Mouse (Mus musculus) hindbrain, embryonic 16.5 days (tissue): ENCODE data around the gene Nmur1. TPM values are rescaled to one million over a fixed set of nuclear protein-coding genes. Genes with fewer than 3 reads are reported as not detected.

Experiments
- ATAC-seq: fragments of 200-750 bp; cut with Nextera tagmentation; 2 replicates; pipeline ENCODE4 v1.8.0; 2017; ENCODE audit warnings: moderate TSS enrichment, moderate library complexity
- H3K27ac ChIP-seq: fragments of 300-500 bp; sonication (generic); 2 replicates; pipeline ENCODE4 v1.5.1; 2014; ENCODE audit warnings: low read depth, mild to moderate bottlenecking, control low read depth, low read length, moderate library complexity
- H3K27me3 ChIP-seq: fragments of 300-500 bp; sonication (generic); replicated peaks from 2 replicates; pipeline ENCODE4 v1.6.1; 2014; ENCODE audit warnings: low read length; ENCODE audit not compliant: control insufficient read depth, insufficient read depth
- H3K36me3 ChIP-seq: fragments of 300-500 bp; sonication (generic); 2 replicates; pipeline ENCODE4 v1.6.1; 2014; ENCODE audit warnings: mild to moderate bottlenecking, low read length, moderate library complexity, mixed read lengths; ENCODE audit not compliant: control insufficient read depth, insufficient read depth
- H3K4me1 ChIP-seq: fragments of 300-500 bp; sonication (generic); 2 replicates; pipeline ENCODE4 v1.6.1; 2014; ENCODE audit warnings: low read depth, low read length; ENCODE audit not compliant: control insufficient read depth, insufficient read depth
- H3K4me2 ChIP-seq: fragments of 300-500 bp; sonication (generic); 2 replicates; pipeline ENCODE4 v1.6.1; 2014; ENCODE audit warnings: mild to moderate bottlenecking, low read length, control low read depth, moderate library complexity
- H3K4me3 ChIP-seq: fragments of 300-500 bp; sonication (generic); 2 replicates; pipeline ENCODE4 v1.5.1; 2014; ENCODE audit warnings: mild to moderate bottlenecking, low read length, control low read depth, moderate library complexity
- H3K9ac ChIP-seq: fragments of 300-500 bp; sonication (generic); 2 replicates; pipeline ENCODE4 v1.6.1; 2014; ENCODE audit warnings: low read depth, mild to moderate bottlenecking, control low read depth, low read length, moderate library complexity
- H3K9me3 ChIP-seq: fragments of 300-500 bp; sonication (generic); 2 replicates; pipeline ENCODE4 v1.6.1; 2014; ENCODE audit warnings: mild to moderate bottlenecking, low read length, moderate library complexity; ENCODE audit not compliant: control insufficient read depth
- WGBS: fragments of 180-500 bp; shearing (Covaris S2); extraction: QIAGEN DNeasy Blood & Tissue Kit; methylation state at CpG from one replicate; pipeline ENCODE4 v1.1.7; 2014; 5-methylcytosine and 5-hydroxymethylcytosine counted together
- polyA plus RNA-seq: library from polyadenylated mRNA; unstranded; fragments of >200 nt; fragmentation: Nextera tagmentation; extraction: Ambion mirVana; gene quantifications from 2 replicates; pipeline ENCODE4 v1.2.1, GENCODE M21; 2015

Nmur1 gene
- polyA plus RNA-seq, 1 experiment from 2014 or later: 0.13 TPM

DNA sequence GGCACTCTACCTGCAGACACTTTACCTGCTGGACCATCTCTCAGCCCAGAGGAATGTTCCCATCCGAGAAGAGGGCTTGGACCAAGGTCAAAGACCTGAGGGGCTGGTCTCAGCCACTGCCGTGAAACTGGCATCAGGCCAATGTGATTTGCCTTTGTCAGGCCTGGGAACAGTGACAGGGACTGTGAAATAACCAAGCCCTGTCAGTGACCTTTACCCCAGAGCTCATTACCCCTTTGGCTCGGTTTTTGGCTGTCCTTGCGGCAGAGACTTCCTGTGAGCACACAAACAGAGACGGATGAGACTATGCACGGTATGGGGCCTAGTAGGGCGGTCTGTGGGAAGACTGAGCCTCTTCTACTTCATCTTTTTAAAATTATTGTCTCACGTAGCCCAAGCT, 19.1 kb downstream of the Nmur1 start:
- no peak overlapping the region for H3K9ac ChIP-seq
- no peaks in the 10 kb centered on the region for H3K4me1 ChIP-seq
- no peak for ATAC-seq
- H3K36me3 ChIP-seq: no peaks in the 10 kb centered on the region
- H3K27me3 ChIP-seq: no peaks in the 10 kb centered on the region
- no peak overlapping the region for H3K4me3 ChIP-seq
- H3K27ac ChIP-seq: no peak overlapping the region
- WGBS: 60% methylated on average over 8 of the region's 8 CpGs
- no peaks in the 10 kb centered on the region for H3K9me3 ChIP-seq
- H3K4me2 ChIP-seq: no peak overlapping the region

GRCm38 (mm10) chr1:86406313-86406712, 19.7 kb downstream of the Nmur1 start:
- H3K4me3 ChIP-seq: no peak overlapping the region
- H3K4me1 ChIP-seq: no peaks in the 10 kb centered on the region
- WGBS: 85% methylated on average over 4 of the region's 4 CpGs
- no peaks in the 10 kb centered on the region for H3K36me3 ChIP-seq
- H3K4me2 ChIP-seq: no peak overlapping the region
- no peaks in the 10 kb centered on the region for H3K9me3 ChIP-seq
- no peak overlapping the region for H3K27ac ChIP-seq
- H3K9ac ChIP-seq: no peak overlapping the region
- ATAC-seq: no peak
- H3K27me3 ChIP-seq: no peaks in the 10 kb centered on the region

- H3K4me3 ChIP-seq: no peak overlapping the region
- no peak overlapping the region for H3K4me2 ChIP-seq
- H3K36me3 ChIP-seq: no peaks in the 10 kb centered on the region
- no peaks in the 10 kb centered on the region for H3K9me3 ChIP-seq
- no peak overlapping the region for H3K27ac ChIP-seq
- WGBS: 65% methylated on average over 5 of the region's 5 CpGs
- no peaks in the 10 kb centered on the region for H3K4me1 ChIP-seq
- H3K9ac ChIP-seq: no peak overlapping the region
- no peaks in the 10 kb centered on the region for H3K27me3 ChIP-seq
- no peak for ATAC-seq
These were observed 21.2 kb downstream of the Nmur1 start for GRCm38 (mm10) chr1:86404834-86405233.

GRCm38 (mm10) chr1:86400096-86400754, 25.8 kb downstream of the Nmur1 start:
- Histone ChIP-seq H3K9me3 (no peaks in the 10 kb centered on the region), H3K9ac (no peak overlapping the region), H3K27me3 (no peaks in the 10 kb centered on the region), H3K27ac (no peak overlapping the region), H3K4me1 (no peaks in the 10 kb centered on the region), H3K4me3 (no peak overlapping the region), H3K36me3 (no peaks in the 10 kb centered on the region), H3K4me2 (no peak overlapping the region)
- ATAC-seq: no peak
- 83% methylated on average over 8 of the region's 8 CpGs for WGBS

- H3K4me1 ChIP-seq: no peaks in the 10 kb centered on the region
- H3K27me3 ChIP-seq: no peaks in the 10 kb centered on the region
- ATAC-seq: no peak
- H3K4me3 ChIP-seq: no peak overlapping the region
- no peak overlapping the region for H3K27ac ChIP-seq
- WGBS: 77% methylated on average over 2 of the region's 3 CpGs
- no peaks in the 10 kb centered on the region for H3K36me3 ChIP-seq
- H3K9ac ChIP-seq: no peak overlapping the region
- H3K4me2 ChIP-seq: no peak overlapping the region
- H3K9me3 ChIP-seq: no peaks in the 10 kb centered on the region
These were observed 26.7 kb downstream of the Nmur1 start for GRCm38 (mm10) chr1:86399322-86399721.

GRCm38 (mm10) chr1:86398222-86398621, 27.8 kb downstream of the Nmur1 start:
- Histone ChIP-seq H3K9ac (no peak overlapping the region), H3K36me3 (no peaks in the 10 kb centered on the region), H3K4me3 (no peak overlapping the region), H3K4me1 (no peaks in the 10 kb centered on the region), H3K27ac (no peak overlapping the region), H3K27me3 (no peaks in the 10 kb centered on the region), H3K9me3 (no peaks in the 10 kb centered on the region), H3K4me2 (no peak overlapping the region)
- 72% methylated on average over 7 of the region's 7 CpGs for WGBS
- no peak for ATAC-seq

- Histone ChIP-seq H3K9ac (no peak overlapping the region), H3K9me3 (no peaks in the 10 kb centered on the region), H3K4me2 (no peak overlapping the region), H3K4me3 (no peak overlapping the region), H3K27ac (no peak overlapping the region), H3K36me3 (no peaks in the 10 kb centered on the region), H3K4me1 (no peaks in the 10 kb centered on the region), H3K27me3 (no peaks in the 10 kb centered on the region)
- no peak for ATAC-seq
- WGBS: 84% methylated on average over 8 of the region's 8 CpGs
These were observed 28.4 kb downstream of the Nmur1 start for GRCm38 (mm10) chr1:86397621-86398020.

DNA sequence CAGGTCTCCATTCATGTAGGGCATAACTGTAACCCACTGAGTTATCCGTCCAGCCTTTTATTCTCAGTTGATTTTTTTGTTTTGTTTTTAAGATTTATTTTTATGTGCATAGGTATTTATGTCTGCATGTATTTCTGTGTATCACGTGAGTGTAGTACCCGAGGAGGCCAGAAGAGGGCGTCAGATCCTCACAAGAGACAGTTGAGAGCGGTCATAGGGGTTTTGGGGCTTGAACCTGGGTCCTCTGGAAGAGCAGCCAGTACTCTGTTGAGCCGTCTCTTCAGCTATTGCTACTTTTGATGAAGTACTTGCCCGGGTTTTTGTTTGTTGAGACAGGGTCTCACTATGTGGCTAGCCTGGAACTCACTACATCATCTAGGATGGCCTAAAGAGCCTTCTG, 30.1 kb downstream of the Nmur1 start:
- no peaks in the 10 kb centered on the region for H3K36me3 ChIP-seq
- H3K9ac ChIP-seq: no peak overlapping the region
- no peak overlapping the region for H3K4me3 ChIP-seq
- 71% methylated on average over 7 of the region's 7 CpGs for WGBS
- H3K4me2 ChIP-seq: no peak overlapping the region
- no peak for ATAC-seq
- no peaks in the 10 kb centered on the region for H3K9me3 ChIP-seq
- no peak overlapping the region for H3K27ac ChIP-seq
- H3K4me1 ChIP-seq: no peaks in the 10 kb centered on the region
- no peaks in the 10 kb centered on the region for H3K27me3 ChIP-seq

GRCm38 (mm10) chr1:86394246-86394645, 31.8 kb downstream of the Nmur1 start:
- Histone ChIP-seq H3K36me3 (no peaks in the 10 kb centered on the region), H3K27ac (no peak overlapping the region), H3K9ac (no peak overlapping the region), H3K27me3 (no peaks in the 10 kb centered on the region), H3K4me1 (no peaks in the 10 kb centered on the region), H3K9me3 (no peaks in the 10 kb centered on the region), H3K4me3 (no peak overlapping the region), H3K4me2 (no peak overlapping the region)
- no peak for ATAC-seq
- WGBS: 83% methylated on average over 3 of the region's 3 CpGs

DNA sequence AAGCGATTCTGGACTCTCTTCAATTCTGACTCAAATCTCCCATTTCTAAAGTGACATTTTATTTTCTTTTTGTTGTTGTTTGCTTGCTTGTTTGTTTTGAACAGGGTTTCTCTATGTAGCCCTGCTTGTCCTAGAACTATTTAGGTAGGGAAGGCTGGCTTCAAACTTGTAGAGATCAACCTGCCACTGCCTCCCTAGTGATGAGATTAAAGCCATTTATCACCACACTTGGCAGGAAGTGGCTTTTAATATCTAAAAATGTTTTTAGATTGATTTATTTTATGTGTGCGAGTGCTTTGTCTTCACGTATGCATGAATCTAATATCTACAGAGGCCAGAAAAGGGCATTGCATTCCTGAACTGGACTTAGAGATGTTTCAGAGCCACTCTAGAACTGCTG, 32.8 kb downstream of the Nmur1 start:
- no peak overlapping the region for H3K4me2 ChIP-seq
- H3K36me3 ChIP-seq: no peaks in the 10 kb centered on the region
- 82% methylated on average over 3 of the region's 3 CpGs for whole genome bisulfite sequencing
- H3K4me3 ChIP-seq: no peak overlapping the region
- no peaks in the 10 kb centered on the region for H3K9me3 ChIP-seq
- H3K27ac ChIP-seq: no peak overlapping the region
- no peak for ATAC-seq
- H3K4me1 ChIP-seq: no peaks in the 10 kb centered on the region
- no peaks in the 10 kb centered on the region for H3K27me3 ChIP-seq
- no peak overlapping the region for H3K9ac ChIP-seq
